Comparison of ENCODE assay signal across 8 mouse cellular contexts in genomic region chr13:48869950-48870770, GRCm38 (mm10). TPM values are rescaled to one million over a fixed set of nuclear protein-coding genes. Genes with fewer than 3 reads are reported as not detected.
DNase-seq lines count a peak whose midpoint lies in the region; ATAC-seq and TF ChIP-seq lines count a peak whose summit lies in the region.

No protein-coding gene starts in this region.

- H3K79me3 ChIP-seq in C2C12 (ENCODE audit: low read depth) = peaks cover 52% of the 10 kb centered on the region

- H3K4me2 ChIP-seq in kidney, postnatal 0 days (ENCODE audit: low read length) = peak overlapping the region; percentile 85

- H3K9ac ChIP-seq in kidney, postnatal 0 days (ENCODE audit: low read depth, low read length) = peak overlapping the region; percentile 99

- TF ChIP-seq CTCF in C2C12 (IDR thresholded peaks at IDR 0.05; ENCODE audit: control insufficient read depth, insufficient read depth, insufficient read length) (no peak), E14TG2a.4 (conservative IDR thresholded peaks at IDR 0.05; ENCODE audit: low read length) (no peak)
- TF ChIP-seq CTCF in cortical plate, adult 2 months (IDR thresholded peaks at IDR 0.05; ENCODE audit: extremely low read depth, insufficient read depth, low read length) = no peak
- no peak for TF ChIP-seq CTCF in kidney, postnatal 0 days (IDR thresholded peaks at IDR 0.05; ENCODE audit: low read depth)

- under 1% methylated on average over 84 of the region's 102 CpGs for WGBS in kidney, postnatal 0 days

- TF ChIP-seq POLR2A in cortical plate, adult 2 months (IDR thresholded peaks at IDR 0.05; ENCODE audit: extremely low read depth, insufficient read depth, low read length) = no peak

- peaks cover 70% of the 10 kb centered on the region for H3K79me2 ChIP-seq in C2C12 (ENCODE audit: control insufficient read depth, insufficient read depth)

- H3K27ac ChIP-seq in cortical plate, adult 2 months (ENCODE audit: insufficient read depth, low read length) = no peak overlapping the region
- peak overlapping the region; percentile 93 for H3K27ac ChIP-seq in kidney, postnatal 0 days

- H3K4me3 ChIP-seq in C2C12 (ENCODE audit: insufficient read depth, poor library complexity, severe bottlenecking) (peak overlapping the region; percentile 46), E14TG2a.4 (replicated peaks; ENCODE audit: low read length) (peak overlapping the region; percentile 83)
- peak overlapping the region; percentile 76 for H3K4me3 ChIP-seq in cortical plate, adult 2 months (ENCODE audit: insufficient read depth, low read length)
- H3K4me3 ChIP-seq in kidney, postnatal 0 days (replicated peaks; ENCODE audit: low read depth, low read length) = peak overlapping the region; percentile 95

- no peaks in the 10 kb centered on the region for H3K9me3 ChIP-seq in E14TG2a.4 (ENCODE audit: low read length)
- H3K9me3 ChIP-seq in kidney, postnatal 0 days (replicated peaks; ENCODE audit: low read length) = no peaks in the 10 kb centered on the region

- H3K27me3 ChIP-seq in C2C12 (ENCODE audit: control insufficient read depth, insufficient read depth, insufficient read length) (no peaks in the 10 kb centered on the region), E14TG2a.4 (ENCODE audit: insufficient read depth, low read length) (peaks cover 50% of the 10 kb centered on the region)
- H3K27me3 ChIP-seq in kidney, postnatal 0 days (ENCODE audit: insufficient read depth, low read length) = no peaks in the 10 kb centered on the region

- no peaks in the 10 kb centered on the region for H3K36me3 ChIP-seq in C2C12 (ENCODE audit: control insufficient read depth, insufficient read depth)
- no peaks in the 10 kb centered on the region for H3K36me3 ChIP-seq in E14TG2a.4 (ENCODE audit: insufficient read depth, low read length)
- no peaks in the 10 kb centered on the region for H3K36me3 ChIP-seq in kidney, postnatal 0 days (ENCODE audit: insufficient read depth, low read length)

- peaks cover 34% of the 10 kb centered on the region for H3K4me1 ChIP-seq in E14TG2a.4 (replicated peaks; ENCODE audit: low read depth, low read length)
- H3K4me1 ChIP-seq in cortical plate, adult 2 months (ENCODE audit: control insufficient read depth, insufficient read depth, low read length) = peaks cover 8% of the 10 kb centered on the region; the same call in 1 of the 2 replicates
- H3K4me1 ChIP-seq in kidney, postnatal 0 days (replicated peaks; ENCODE audit: insufficient read depth, low read length) = peaks cover 21% of the 10 kb centered on the region

- peak overlapping the region; percentile 90 for H3ac ChIP-seq in C2C12 (ENCODE audit: control insufficient read depth, insufficient read length, low read depth)

- peak; percentile 39 to 65 for DNase-seq in heart, adult 9 months (ENCODE audit: low spot score in 2 of 2)
- DNase-seq in kidney, postnatal 0 days (ENCODE audit: low spot score) = peak; percentile 47
- DNase-seq in spleen, postnatal 14 days (ENCODE audit: low spot score in 2 of 2) = peak; percentile 29 to 40
- no peak for DNase-seq in left cerebral cortex, adult 11 months (ENCODE audit: low spot score)

- peak; percentile 33 for ATAC-seq in kidney, postnatal 0 days (replicated peaks; ENCODE audit: low FRiP score, low read depth)
- peak; percentile 36; the same call in 1 of the 2 replicates for ATAC-seq in megakaryocyte-erythroid progenitor cell, adult 5-6 weeks (replicated peaks; ENCODE audit: low FRiP score, low TSS enrichment, poor library complexity, severe bottlenecking)

TF ChIP-seq in C2C12, 6 proteins besides CTCF, POLR2A, EP300 and RAD21:
- TF ChIP-seq USF1 (IDR thresholded peaks at IDR 0.05; ENCODE audit: low read depth) (no peak), MAX (IDR thresholded peaks at IDR 0.05) (no peak), FOSL1 (IDR thresholded peaks at IDR 0.05; ENCODE audit: insufficient read depth, low read length, poor library complexity, severe bottlenecking) (no peak), CEBPB (IDR thresholded peaks at IDR 0.05; ENCODE audit: low read depth) (no peak), MYOG (IDR thresholded peaks at IDR 0.05; ENCODE audit: control insufficient read depth, extremely low read depth, insufficient read length) (no peak), MYOD1 (IDR thresholded peaks at IDR 0.05; ENCODE audit: control insufficient read depth, insufficient read length, low read depth) (no peak)

RNA-seq across cellular contexts. Expression of gene Phf2, which starts 0.8 kb away (rescaled TPM):
- polyA plus RNA-seq in C2C12 (2012; fragmentation: generic; extraction: Trizol) = 20.1 TPM
- polyA plus RNA-seq in cortical plate, adult 2 months (2012; rRNA removed) = 17.5 and 17.7 TPM in 2 replicates
- polyA plus RNA-seq in kidney, postnatal 0 days (2015; fragmentation: Nextera tagmentation; extraction: Ambion mirVana) = 5.3 and 5.4 TPM in 2 replicates
- total RNA-seq in megakaryocyte-erythroid progenitor cell, adult 5-6 weeks (2014; fragmentation: Nextera tagmentation) = 25.2 and 26.1 TPM in 2 replicates
- 6.1 and 10.9 TPM in 2 replicates for total RNA-seq in megakaryocyte-erythroid progenitor cell, adult 5-6 weeks (2017)
